Mouse (Mus musculus): ENCODE measurements around the gene Svs2.

DNA sequence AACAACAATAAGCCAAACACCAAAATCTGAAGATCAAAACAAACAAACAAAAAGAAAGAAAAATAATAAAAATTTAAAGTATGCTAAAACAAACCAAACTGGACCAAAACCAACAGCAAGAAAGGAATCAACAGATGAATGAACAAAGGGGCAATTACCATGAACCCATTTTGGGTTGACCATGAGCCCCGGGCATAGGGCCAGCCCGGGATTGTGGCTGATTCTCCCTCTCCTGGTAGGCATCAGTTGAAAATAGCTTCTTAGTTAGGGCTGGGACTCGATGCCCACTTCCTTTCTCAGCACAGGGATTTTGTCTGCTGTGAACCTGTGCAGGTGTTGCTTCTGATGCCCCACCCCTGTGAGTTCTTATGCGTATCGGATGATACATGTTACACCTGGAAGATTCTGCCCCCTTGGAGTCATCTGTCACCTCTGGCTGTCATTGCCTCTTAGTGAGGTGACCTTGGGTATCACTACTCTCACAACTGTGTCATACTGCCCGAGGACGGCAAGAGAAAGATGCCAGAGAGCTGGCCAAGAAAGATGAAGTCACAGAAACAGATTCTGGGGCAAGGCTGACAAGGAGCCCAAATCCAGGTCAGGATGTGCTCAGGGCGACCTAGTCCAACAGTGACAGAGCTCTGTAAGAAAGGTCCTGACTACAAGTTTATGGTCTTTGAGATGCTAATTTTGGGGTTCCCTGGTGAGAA is 9.8 kb downstream of the Svs2 start:
- TF ChIP-seq CTCF (IDR thresholded peaks at IDR 0.05; ENCODE audit: borderline replicate concordance, insufficient read depth, low read length) (no peak), POLR2A (IDR thresholded peaks at IDR 0.05; ENCODE audit: low read depth, low read length) (no peak)
